Mouse (Mus musculus) liver, postnatal 0 days (tissue): ENCODE results near the gene Samd13.

Experiments
- CTCF ChIP-seq: sonication (generic); IDR thresholded peaks from 2 replicates; pipeline ENCODE4 v1.5.1; 2016; ENCODE audit warnings: antibody characterized with exemption, low read depth
- EP300 ChIP-seq: IDR thresholded peaks from 2 replicates; pipeline ENCODE4 v1.6.1; 2016; ENCODE audit warnings: antibody characterized with exemption, low read depth, mild to moderate bottlenecking

GRCm38 (mm10) chr3:146620101-146620500 lies 65.3 kb downstream of the Samd13 start:
- no peak for TF ChIP-seq EP300
- TF ChIP-seq CTCF: no peak
